In the genomic region with DNA sequence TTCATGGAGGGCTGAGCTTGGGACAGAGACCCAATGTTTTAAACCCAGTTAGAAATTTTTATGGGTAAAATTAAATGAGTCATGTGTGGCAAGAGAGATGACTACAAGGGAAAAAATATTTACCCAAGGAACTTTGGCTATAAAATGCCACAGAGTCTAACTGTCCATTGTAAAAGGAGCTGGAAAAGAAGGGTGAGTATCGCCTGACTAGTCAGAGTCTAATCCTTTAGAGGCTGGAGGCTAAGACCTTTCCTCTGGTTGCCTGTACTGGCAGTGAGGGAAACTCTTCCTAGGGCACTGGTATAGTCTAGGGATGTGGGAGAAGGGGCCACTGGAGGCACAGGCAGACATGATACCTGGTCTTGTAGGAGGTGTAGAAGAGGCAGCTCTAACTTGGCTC, we compare ENCODE assay signal across 24 mouse cellular contexts.
"Had no signal": no experiment of that assay in that cellular context is flagged by ENCODE, and none has a peak within 500 bp of the region (broad histone marks: within the 10 kb centered on the region; RNA-seq: fewer than 3 reads in every experiment).

No protein-coding gene starts in this region.

- DNase-seq: cerebellum, adult 9-10 months; cerebellum, adult 9-11 months; cerebellum, postnatal 10 days; cerebellum, postnatal 14 days; cerebellum, postnatal 25 days; cerebellum, postnatal 36 days; embryo, embryonic 11 days; forebrain, postnatal 0 days; gastrocnemius, adult 2 months; gastrocnemius, postnatal 10 days; gastrocnemius, postnatal 14 days; gastrocnemius, postnatal 25 days; gastrocnemius, postnatal 36 days; heart, adult 11 months; heart, adult 18-20 months; heart, adult 2 months had no signal

- H3K27me3 ChIP-seq: embryonic facial prominence, embryonic 12.5 days; embryonic facial prominence, embryonic 13.5 days; embryonic facial prominence, embryonic 15.5 days; forebrain, embryonic 12.5 days; forebrain, embryonic 13.5 days; forebrain, embryonic 15.5 days had no signal

- ATAC-seq: forebrain, embryonic 13.5 days; forebrain, embryonic 14.5 days; forebrain, embryonic 15.5 days; forebrain, embryonic 16.5 days; forebrain, postnatal 0 days had no signal
